Mouse (Mus musculus): Measurements from ENCODE around the gene Npff. TPM values are rescaled to one million over a fixed set of nuclear protein-coding genes. Genes with fewer than 3 reads are reported as not detected.

Npff gene
- polyA plus RNA-seq, 1 experiment from 2014 or later = 2.9 TPM

DNA sequence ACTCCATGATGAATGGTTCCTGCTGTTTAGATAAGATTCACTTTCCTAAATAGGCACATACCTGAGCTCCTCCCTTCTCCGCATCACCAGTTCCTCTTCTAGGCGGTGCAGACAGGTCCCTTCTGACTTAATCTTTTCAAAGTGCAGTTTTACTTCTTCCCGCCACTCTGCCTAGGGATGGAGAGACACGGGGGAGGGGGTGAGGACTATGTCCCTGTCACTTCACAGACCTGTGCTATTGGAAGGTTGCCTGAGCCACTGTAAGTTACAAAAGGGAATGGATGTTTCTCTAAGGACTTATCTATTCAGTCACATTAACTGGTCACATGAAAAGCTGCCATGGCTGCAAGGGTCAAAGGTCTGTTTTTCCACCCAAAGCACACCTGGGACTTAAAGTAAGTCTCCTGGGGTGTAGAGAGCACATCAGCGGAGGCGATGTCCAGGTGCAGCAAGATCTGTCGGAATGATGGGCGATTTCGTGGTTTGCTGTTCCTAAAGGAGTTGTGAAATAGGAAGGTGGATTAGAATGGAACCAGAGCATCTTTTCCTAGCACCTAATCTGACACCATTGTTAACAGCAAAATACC lies 22.4 kb downstream of the Npff start:
- Histone ChIP-seq H3K4me1 (replicated peaks; ENCODE audit: control insufficient read depth, insufficient read depth, low read length) (no peaks in the 10 kb centered on the region), H3K9me3 (ENCODE audit: control insufficient read depth, low read length) (no peaks in the 10 kb centered on the region), H3K4me3 (replicated peaks; ENCODE audit: low read length) (no peak overlapping the region), H3K27ac (ENCODE audit: low read length) (no peak overlapping the region), H3K4me2 (ENCODE audit: low read length) (no peak overlapping the region), H3K27me3 (replicated peaks; ENCODE audit: control insufficient read depth, insufficient read depth, low read length) (no peaks in the 10 kb centered on the region), H3K9ac (replicated peaks; ENCODE audit: low read depth, low read length) (no peak overlapping the region), H3K36me3 (ENCODE audit: control insufficient read depth, insufficient read depth) (peaks cover 59% of the 10 kb centered on the region)
- WGBS = 81% methylated on average over 9 of the region's 9 CpGs
- no peak for ATAC-seq

DNA sequence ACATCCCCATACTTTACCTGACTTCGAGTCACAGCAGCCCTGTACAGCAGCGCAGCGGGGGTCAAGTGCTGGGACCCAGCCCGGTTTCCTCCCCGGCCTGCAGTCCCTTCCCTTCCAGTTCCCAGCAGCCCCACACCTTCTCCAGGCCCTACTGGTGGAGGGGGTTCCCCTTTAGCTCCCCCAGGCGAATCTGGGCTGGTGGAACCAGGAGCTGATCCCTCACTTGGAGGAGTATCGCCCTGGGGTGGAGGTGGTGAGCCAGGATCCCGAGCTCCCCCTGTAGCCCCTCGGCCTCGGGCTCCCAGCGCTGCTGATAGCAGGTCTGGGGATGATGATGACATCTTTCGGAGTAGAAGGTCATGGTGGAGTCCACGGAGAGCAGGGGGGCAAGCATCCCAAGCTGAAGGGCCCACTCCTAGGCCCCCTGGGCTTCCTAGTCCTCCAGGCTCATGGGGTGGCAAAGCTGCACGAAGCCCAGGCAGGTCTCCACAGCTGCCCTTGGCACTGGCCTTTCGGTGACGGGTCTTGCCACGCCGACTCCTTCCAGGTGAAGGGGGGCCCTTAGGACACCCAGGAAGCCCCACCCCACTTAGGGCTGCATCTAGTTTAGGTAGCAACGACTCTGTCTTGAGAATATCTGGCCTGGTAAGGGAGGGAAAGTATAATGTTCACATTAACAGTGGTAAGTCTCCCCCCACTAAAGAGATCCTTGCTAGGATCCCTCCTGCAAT lies 23.5 kb downstream of the Npff start:
- Histone ChIP-seq H3K4me1 (replicated peaks; ENCODE audit: control insufficient read depth, insufficient read depth, low read length) (no peaks in the 10 kb centered on the region), H3K4me2 (ENCODE audit: low read length) (no peak overlapping the region), H3K36me3 (ENCODE audit: control insufficient read depth, insufficient read depth) (peaks cover 59% of the 10 kb centered on the region), H3K9ac (replicated peaks; ENCODE audit: low read depth, low read length) (no peak overlapping the region), H3K9me3 (ENCODE audit: control insufficient read depth, low read length) (no peaks in the 10 kb centered on the region), H3K27me3 (replicated peaks; ENCODE audit: control insufficient read depth, insufficient read depth, low read length) (no peaks in the 10 kb centered on the region), H3K27ac (ENCODE audit: low read length) (no peak overlapping the region), H3K4me3 (replicated peaks; ENCODE audit: low read length) (no peak overlapping the region)
- 88% methylated on average over 19 of the region's 19 CpGs for WGBS
- ATAC-seq = no peak

DNA sequence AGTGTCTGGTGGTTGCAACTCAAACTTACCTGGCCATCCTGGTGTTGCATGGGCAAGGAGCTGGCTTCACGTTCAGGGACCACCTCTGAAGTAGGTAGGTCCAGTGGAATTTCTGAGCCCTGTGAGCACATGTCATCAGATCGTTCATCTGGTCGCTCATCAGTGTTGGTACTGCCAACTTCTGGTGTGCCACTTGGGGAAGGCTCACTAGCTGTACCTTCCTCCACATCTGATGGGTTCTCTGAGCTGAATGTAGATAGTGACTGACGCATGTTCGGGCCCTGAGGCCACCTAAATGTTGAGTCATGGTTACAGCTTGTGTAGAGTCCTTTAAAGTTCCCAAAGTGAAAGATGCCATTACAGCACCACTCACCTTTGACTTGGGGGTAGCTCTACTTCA lies 24.3 kb downstream of the Npff start:
- H3K9me3 ChIP-seq (ENCODE audit: control insufficient read depth, low read length) = no peaks in the 10 kb centered on the region
- no peaks in the 10 kb centered on the region for H3K27me3 ChIP-seq (replicated peaks; ENCODE audit: control insufficient read depth, insufficient read depth, low read length)
- no peak overlapping the region for H3K4me2 ChIP-seq (ENCODE audit: low read length)
- no peak overlapping the region for H3K27ac ChIP-seq (ENCODE audit: low read length)
- WGBS = 86% methylated on average over 5 of the region's 5 CpGs
- peaks cover 61% of the 10 kb centered on the region for H3K36me3 ChIP-seq (ENCODE audit: control insufficient read depth, insufficient read depth)
- H3K4me3 ChIP-seq (replicated peaks; ENCODE audit: low read length) = no peak overlapping the region
- no peaks in the 10 kb centered on the region for H3K4me1 ChIP-seq (replicated peaks; ENCODE audit: control insufficient read depth, insufficient read depth, low read length)
- H3K9ac ChIP-seq (replicated peaks; ENCODE audit: low read depth, low read length) = no peak overlapping the region
- ATAC-seq = no peak

DNA sequence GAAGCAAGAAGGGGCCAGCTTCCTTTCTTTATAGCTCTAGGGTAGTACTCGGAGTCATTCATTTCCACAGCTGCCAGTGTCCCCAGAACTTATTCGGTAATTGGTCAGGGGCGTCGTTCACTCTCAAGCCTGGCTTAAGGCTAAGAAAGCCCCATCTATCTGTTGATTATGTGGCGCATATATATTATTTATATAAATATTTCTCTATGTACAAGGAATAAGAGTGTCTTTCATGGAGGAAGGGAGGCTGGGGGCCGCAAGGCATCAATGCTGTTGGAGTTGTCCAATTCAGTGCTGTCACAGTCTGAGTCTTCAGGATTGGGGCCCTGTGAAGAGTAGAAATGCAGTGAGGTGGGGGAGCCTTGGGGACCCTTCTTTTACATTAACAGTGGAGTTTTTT lies 24.9 kb downstream of the Npff start:
- WGBS = 91% methylated on average over 6 of the region's 6 CpGs
- peaks cover 61% of the 10 kb centered on the region for H3K36me3 ChIP-seq (ENCODE audit: control insufficient read depth, insufficient read depth)

DNA sequence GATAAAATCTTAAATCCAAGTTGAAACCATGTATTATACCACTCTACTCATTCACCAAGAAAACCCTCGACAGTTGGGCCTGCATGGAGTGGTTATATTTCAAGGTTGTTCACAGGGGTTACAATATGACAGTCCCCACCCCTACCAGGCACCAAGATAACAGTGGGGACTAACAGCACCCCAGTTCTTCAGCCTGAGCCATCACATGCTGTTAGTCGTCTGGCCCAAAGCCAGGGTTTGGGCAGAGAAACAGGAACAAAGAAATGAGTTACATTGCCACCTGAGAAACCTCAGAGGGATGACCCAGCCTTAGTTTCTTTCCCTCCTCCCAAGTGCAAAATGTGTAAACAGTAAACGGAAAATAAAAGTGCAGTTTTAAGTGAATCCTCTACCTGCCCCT lies 25.4 kb downstream of the Npff start:
- no peak for ATAC-seq
- Histone ChIP-seq H3K9me3 (ENCODE audit: control insufficient read depth, low read length) (no peaks in the 10 kb centered on the region), H3K4me3 (replicated peaks; ENCODE audit: low read length) (no peak overlapping the region), H3K9ac (replicated peaks; ENCODE audit: low read depth, low read length) (no peak overlapping the region), H3K4me1 (replicated peaks; ENCODE audit: control insufficient read depth, insufficient read depth, low read length) (no peaks in the 10 kb centered on the region), H3K27me3 (replicated peaks; ENCODE audit: control insufficient read depth, insufficient read depth, low read length) (no peaks in the 10 kb centered on the region), H3K36me3 (ENCODE audit: control insufficient read depth, insufficient read depth) (peaks cover 62% of the 10 kb centered on the region), H3K4me2 (ENCODE audit: low read length) (no peak overlapping the region), H3K27ac (ENCODE audit: low read length) (no peak overlapping the region)
- 72% methylated on average over 3 of the region's 3 CpGs for WGBS

More for the DNA sequence above, 24.9 kb downstream of the Npff start:
- Histone ChIP-seq H3K27ac (ENCODE audit: low read length) (no peak overlapping the region), H3K27me3 (replicated peaks; ENCODE audit: control insufficient read depth, insufficient read depth, low read length) (no peaks in the 10 kb centered on the region), H3K9me3 (ENCODE audit: control insufficient read depth, low read length) (no peaks in the 10 kb centered on the region), H3K4me2 (ENCODE audit: low read length) (no peak overlapping the region), H3K4me3 (replicated peaks; ENCODE audit: low read length) (no peak overlapping the region), H3K9ac (replicated peaks; ENCODE audit: low read depth, low read length) (no peak overlapping the region), H3K4me1 (replicated peaks; ENCODE audit: control insufficient read depth, insufficient read depth, low read length) (no peaks in the 10 kb centered on the region)
- no peak for ATAC-seq

DNA sequence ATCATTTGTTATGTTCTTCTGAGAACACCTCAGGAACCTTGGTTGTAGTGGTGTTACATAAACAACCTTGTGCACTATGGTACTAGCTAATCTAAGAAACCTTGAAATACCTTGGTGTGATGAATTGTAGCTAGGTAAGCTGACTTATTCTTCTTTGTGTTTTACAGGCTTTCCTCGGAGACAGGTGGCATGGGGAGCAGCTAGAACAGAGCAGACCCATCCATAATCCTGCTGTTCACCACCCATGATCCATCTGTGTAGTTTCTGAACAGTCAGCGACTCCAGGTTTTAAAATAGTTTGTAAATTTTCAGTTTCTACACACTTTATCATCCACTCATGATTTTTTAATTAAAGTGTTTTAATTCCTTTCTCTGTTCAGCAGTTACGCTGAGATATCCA lies 26.4 kb downstream of the Npff start:
- no peaks in the 10 kb centered on the region for H3K9me3 ChIP-seq (ENCODE audit: control insufficient read depth, low read length)
- no peak overlapping the region for H3K27ac ChIP-seq (ENCODE audit: low read length)
- 88% methylated on average over 3 of the region's 3 CpGs for WGBS
- no peak for ATAC-seq
- no peak overlapping the region for H3K4me2 ChIP-seq (ENCODE audit: low read length)
- H3K4me1 ChIP-seq (replicated peaks; ENCODE audit: control insufficient read depth, insufficient read depth, low read length) = no peaks in the 10 kb centered on the region
- H3K27me3 ChIP-seq (replicated peaks; ENCODE audit: control insufficient read depth, insufficient read depth, low read length) = no peaks in the 10 kb centered on the region
- peaks cover 59% of the 10 kb centered on the region for H3K36me3 ChIP-seq (ENCODE audit: control insufficient read depth, insufficient read depth)
- no peak overlapping the region for H3K4me3 ChIP-seq (replicated peaks; ENCODE audit: low read length)
- no peak overlapping the region for H3K9ac ChIP-seq (replicated peaks; ENCODE audit: low read depth, low read length)

DNA sequence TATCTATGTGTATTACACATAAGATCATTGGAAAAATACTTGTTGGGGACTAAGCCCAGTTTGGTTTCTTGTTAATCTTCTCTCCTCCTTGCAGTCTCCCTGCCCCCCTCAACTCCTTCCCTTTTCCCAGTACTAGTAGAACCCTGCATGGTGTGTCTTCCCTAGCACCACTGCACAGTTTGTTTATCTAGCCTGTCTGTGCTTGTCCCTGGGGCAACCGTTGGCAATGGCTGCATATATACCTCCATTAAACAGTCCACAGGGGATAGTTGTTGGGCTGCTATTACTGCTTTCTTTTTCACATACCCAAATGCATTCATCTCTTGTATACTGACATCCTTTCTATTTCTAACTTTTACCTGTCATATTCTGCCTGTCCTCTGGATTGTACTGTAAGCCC lies 37.1 kb downstream of the Npff start:
- H3K9me3 ChIP-seq (ENCODE audit: control insufficient read depth, low read length) = no peaks in the 10 kb centered on the region
- no peaks in the 10 kb centered on the region for H3K4me1 ChIP-seq (replicated peaks; ENCODE audit: control insufficient read depth, insufficient read depth, low read length)
- no peak overlapping the region for H3K27ac ChIP-seq (ENCODE audit: low read length)
- no peaks in the 10 kb centered on the region for H3K27me3 ChIP-seq (replicated peaks; ENCODE audit: control insufficient read depth, insufficient read depth, low read length)
- no peak overlapping the region for H3K9ac ChIP-seq (replicated peaks; ENCODE audit: low read depth, low read length)
- WGBS = 91% methylated on average over 1 of the region's 1 CpGs
- no peak for ATAC-seq
- no peak overlapping the region for H3K4me2 ChIP-seq (ENCODE audit: low read length)
- no peak overlapping the region for H3K4me3 ChIP-seq (replicated peaks; ENCODE audit: low read length)
- H3K36me3 ChIP-seq (ENCODE audit: control insufficient read depth, insufficient read depth) = peaks cover 54% of the 10 kb centered on the region

DNA sequence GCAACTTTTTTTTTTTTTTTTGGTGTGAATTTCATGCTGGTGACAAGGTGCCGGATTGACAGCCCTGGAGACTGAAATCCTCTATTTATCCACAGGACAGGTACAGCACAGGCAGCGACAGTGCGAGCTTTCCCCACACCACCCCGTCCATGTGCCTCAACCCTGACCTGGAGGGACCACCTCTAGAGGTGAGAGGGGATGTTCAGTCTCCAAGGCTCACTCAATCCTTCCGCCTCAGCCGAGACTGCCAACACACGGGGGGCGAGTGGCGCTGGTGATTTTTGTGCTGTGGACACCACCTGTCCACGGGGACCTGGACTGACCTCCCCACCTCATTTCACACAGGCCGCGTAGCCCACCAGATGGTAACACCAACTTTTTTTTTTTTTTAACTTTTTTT lies 38.9 kb downstream of the Npff start:
- WGBS = 91% methylated on average over 12 of the region's 12 CpGs
- Histone ChIP-seq H3K9ac (replicated peaks; ENCODE audit: low read depth, low read length) (no peak overlapping the region), H3K9me3 (ENCODE audit: control insufficient read depth, low read length) (no peaks in the 10 kb centered on the region), H3K36me3 (ENCODE audit: control insufficient read depth, insufficient read depth) (peaks cover 49% of the 10 kb centered on the region), H3K27ac (ENCODE audit: low read length) (no peak overlapping the region), H3K4me1 (replicated peaks; ENCODE audit: control insufficient read depth, insufficient read depth, low read length) (no peaks in the 10 kb centered on the region), H3K4me2 (ENCODE audit: low read length) (no peak overlapping the region), H3K4me3 (replicated peaks; ENCODE audit: low read length) (no peak overlapping the region), H3K27me3 (replicated peaks; ENCODE audit: control insufficient read depth, insufficient read depth, low read length) (no peaks in the 10 kb centered on the region)
- ATAC-seq = no peak

DNA sequence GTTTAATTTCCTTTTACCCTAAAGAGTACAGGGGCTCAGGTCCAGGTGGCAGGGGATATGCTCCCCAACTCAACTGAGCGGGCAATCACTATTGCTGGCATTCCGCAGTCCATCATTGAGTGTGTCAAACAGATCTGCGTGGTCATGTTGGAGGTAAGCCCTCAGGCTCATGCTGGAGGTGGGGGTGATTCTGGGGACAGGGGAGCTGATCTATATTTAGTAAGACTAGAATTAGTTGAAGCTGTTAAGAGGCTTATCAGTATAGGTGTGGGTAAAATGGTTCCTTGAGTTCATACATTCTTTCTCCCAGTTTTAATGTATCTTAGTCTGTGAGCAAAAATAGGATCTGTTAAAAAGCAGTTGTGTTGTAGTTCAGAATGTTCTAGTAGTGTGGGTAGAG lies 41.6 kb downstream of the Npff start:
- ATAC-seq = no peak
- no peak overlapping the region for H3K27ac ChIP-seq (ENCODE audit: low read length)
- H3K36me3 ChIP-seq (ENCODE audit: control insufficient read depth, insufficient read depth) = peaks cover 34% of the 10 kb centered on the region
- H3K4me1 ChIP-seq (replicated peaks; ENCODE audit: control insufficient read depth, insufficient read depth, low read length) = no peaks in the 10 kb centered on the region
- no peak overlapping the region for H3K4me3 ChIP-seq (replicated peaks; ENCODE audit: low read length)
- H3K27me3 ChIP-seq (replicated peaks; ENCODE audit: control insufficient read depth, insufficient read depth, low read length) = no peaks in the 10 kb centered on the region
- 96% methylated on average over 3 of the region's 3 CpGs for WGBS
- no peaks in the 10 kb centered on the region for H3K9me3 ChIP-seq (ENCODE audit: control insufficient read depth, low read length)
- no peak overlapping the region for H3K9ac ChIP-seq (replicated peaks; ENCODE audit: low read depth, low read length)
- no peak overlapping the region for H3K4me2 ChIP-seq (ENCODE audit: low read length)

All from forebrain, embryonic 16.5 days (tissue).